Mouse (Mus musculus) cortical plate, adult 2 months (tissue): Measurements from ENCODE around the gene Zeb2.

Experiments used
- CTCF ChIP-seq: fragments of 200-500 bp; IDR thresholded peaks from 2 replicates; pipeline ENCODE4 v1.5.1; 2011; ENCODE audit warnings: mild to moderate bottlenecking, control low read depth, low read length; ENCODE audit not compliant: insufficient read depth; ENCODE audit errors: extremely low read depth
- POLR2A ChIP-seq: fragments of 200-500 bp; IDR thresholded peaks from 2 replicates; pipeline ENCODE4 v1.6.1; 2011; ENCODE audit warnings: mild to moderate bottlenecking, low read length, control low read depth; ENCODE audit not compliant: insufficient read depth; ENCODE audit errors: extremely low read depth

- TF ChIP-seq CTCF = no peak
- TF ChIP-seq POLR2A = no peak
Observed at GRCm38 (mm10) chr2:45055034-45055615, 62.1 kb downstream of the Zeb2 start.
